Mouse (Mus musculus) adrenal gland, postnatal 10 days (tissue): ENCODE results near the gene Hist1h2ae. TPM values are rescaled to one million over a fixed set of nuclear protein-coding genes. Genes with fewer than 3 reads are reported as not detected.
"Not testable (repeated sequence)": the region's sequence is repeated elsewhere in the genome, so short reads cannot be mapped to it uniquely, and the experiment has no call there.

Source experiments
- DNase-seq: peaks from one replicate; pipeline ENCODE4 v3.0.0; 2021; ENCODE audit warnings: mixed read lengths
- total RNA-seq, 2 experiments: library from RNA; stranded (reverse); gene quantifications; 2 replicates each; pipeline ENCODE4 v1.2.3; 2021

Gene Hist1h2ae
- total RNA-seq, 2 experiments from 2014 or later: 54.9 to 55.0 TPM

- DNase-seq: no peak
Measured at GRCm38 (mm10) chr13:23583387-23584068, 12.5 kb upstream of the Hist1h2ae start.

- DNase-seq: no peak
Measured at GRCm38 (mm10) chr13:23582219-23583056, 11.4 kb upstream of the Hist1h2ae start.

- peak; percentile 97 for DNase-seq
Measured at GRCm38 (mm10) chr13:23581408-23582218, 10.6 kb upstream of the Hist1h2ae start, which contains the start of gene Hist1h4d. Gene Hist1h4d (plus strand): TSS chr13:23581598.

DNA sequence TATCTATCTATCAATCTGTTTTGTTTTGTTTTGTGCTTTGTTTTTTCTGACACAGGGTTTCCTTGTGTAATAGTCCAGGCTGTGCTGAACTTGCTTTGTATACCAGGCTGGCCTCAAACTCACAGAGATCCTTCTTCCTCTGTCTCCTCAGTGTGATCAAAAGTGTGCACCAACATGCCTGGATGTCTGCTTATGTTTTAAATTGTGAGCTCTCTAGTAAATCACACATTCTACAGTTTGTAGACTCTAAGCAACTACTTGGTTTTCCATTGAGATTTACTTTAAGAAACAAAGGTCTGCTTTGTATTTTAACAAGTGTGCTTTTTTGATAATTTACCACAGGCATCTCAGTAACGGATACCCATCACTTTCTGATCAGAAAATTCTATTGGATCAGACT, 6.8 kb upstream of the Hist1h2ae start:
- DNase-seq: no peak

GRCm38 (mm10) chr13:23576906-23577639, 6.1 kb upstream of the Hist1h2ae start:
- no peak for DNase-seq

DNA sequence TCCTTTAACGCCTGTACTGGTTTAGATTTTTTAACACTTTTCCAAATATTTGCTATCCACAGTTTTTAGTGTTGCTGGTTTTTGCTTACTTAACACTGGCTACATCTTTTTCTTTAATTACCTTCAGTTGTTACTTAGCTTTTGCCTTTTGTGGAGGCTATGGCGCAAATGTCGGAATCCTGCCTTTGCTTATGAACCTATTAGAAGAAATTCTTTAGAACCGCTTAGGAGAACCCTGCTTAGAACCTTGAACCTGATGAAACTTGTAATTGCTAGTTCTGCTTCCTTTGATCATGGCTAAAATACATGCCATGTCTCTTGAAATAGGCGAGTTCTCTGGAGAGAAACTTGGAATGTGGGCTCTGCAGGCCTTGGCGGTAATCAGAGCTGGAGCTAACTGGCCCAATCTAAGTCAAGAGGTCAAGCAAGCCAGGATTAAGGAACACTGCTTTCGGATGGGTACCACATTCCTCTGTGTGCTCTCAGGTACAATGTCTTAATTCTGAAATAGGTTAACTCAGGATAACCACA, 5.4 kb upstream of the Hist1h2ae start:
- no peak for DNase-seq

GRCm38 (mm10) chr13:23575864-23576313, 4.9 kb upstream of the Hist1h2ae start:
- DNase-seq: not testable (repeated sequence)

GRCm38 (mm10) chr13:23575271-23575851, 4.3 kb upstream of the Hist1h2ae start, which contains the start of gene Hist1h3d:
Gene Hist1h3d (plus strand): TSS chr13:23575763.
- peak; percentile 56 for DNase-seq

DNA sequence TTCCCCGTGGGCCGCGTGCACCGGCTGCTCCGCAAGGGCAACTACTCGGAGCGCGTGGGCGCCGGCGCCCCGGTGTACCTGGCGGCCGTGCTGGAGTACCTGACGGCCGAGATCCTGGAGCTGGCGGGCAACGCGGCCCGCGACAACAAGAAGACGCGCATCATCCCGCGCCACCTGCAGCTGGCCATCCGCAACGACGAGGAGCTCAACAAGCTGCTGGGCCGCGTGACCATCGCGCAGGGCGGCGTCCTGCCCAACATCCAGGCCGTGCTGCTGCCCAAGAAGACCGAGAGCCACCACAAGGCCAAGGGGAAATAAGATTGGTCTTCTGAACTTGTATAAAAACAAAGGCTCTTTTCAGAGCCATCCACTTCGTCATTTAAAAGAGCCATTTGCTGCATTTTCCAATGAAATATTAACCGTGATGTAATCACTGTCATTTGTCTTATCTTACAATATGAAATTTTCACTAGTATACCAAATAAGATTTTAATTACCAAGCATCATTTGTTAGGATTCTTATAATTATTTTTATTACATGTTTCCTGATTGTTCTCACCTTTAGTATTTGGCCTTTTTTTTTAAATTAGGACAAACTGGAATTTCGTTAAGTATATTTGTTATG, 3.6 kb upstream of the Hist1h2ae start:
- not testable (repeated sequence) for DNase-seq

GRCm38 (mm10) chr13:23573898-23574524, 3.0 kb upstream of the Hist1h2ae start, which contains the start of the genes Hist1h2bf and Hist1h2ad:
Gene Hist1h2bf (minus strand): TSS chr13:23574196.
Gene Hist1h2ad (plus strand): TSS chr13:23574381.
- peak; percentile 88 for DNase-seq

DNA sequence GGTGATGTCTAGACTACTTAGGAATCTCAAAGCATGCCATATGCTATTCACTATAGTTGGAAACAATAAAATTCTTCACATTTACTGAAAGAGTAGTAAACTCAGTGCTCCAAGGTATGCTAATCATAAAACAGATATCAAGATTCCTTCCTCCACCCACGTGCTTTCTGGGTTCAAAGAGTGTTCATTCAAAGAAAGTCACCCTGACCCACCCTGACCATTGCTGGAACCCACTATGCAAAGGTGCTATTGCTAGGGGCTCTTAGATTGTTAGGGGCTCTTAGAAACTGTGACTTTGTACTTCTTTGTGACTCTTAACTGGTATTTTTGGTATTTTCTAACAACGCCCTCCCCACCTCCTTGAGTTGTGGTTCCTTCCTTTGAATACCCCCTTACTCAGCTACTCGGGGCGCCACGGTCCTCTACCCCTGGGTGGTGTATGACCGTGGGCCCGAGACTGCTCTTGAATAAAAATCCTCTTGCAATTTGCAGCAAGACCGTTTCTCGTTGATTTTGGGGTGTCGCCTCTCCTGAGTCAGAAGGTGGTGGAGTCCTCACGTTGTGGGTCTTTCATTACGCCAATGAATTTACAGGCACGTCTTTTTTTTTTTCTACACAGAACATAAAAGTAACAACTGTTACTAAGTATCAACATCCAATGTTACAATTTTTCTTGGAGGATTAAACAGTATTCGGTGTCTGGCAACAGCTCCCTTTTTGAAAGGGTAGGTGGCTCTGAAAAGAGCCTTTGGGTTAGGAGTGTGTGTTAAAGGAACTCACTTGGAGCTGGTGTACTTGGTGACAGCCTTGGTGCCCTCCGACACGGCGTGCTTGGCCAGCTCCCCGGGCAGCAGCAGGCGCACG, 2.2 kb upstream of the Hist1h2ae start:
- DNase-seq: not testable (repeated sequence)

DNA sequence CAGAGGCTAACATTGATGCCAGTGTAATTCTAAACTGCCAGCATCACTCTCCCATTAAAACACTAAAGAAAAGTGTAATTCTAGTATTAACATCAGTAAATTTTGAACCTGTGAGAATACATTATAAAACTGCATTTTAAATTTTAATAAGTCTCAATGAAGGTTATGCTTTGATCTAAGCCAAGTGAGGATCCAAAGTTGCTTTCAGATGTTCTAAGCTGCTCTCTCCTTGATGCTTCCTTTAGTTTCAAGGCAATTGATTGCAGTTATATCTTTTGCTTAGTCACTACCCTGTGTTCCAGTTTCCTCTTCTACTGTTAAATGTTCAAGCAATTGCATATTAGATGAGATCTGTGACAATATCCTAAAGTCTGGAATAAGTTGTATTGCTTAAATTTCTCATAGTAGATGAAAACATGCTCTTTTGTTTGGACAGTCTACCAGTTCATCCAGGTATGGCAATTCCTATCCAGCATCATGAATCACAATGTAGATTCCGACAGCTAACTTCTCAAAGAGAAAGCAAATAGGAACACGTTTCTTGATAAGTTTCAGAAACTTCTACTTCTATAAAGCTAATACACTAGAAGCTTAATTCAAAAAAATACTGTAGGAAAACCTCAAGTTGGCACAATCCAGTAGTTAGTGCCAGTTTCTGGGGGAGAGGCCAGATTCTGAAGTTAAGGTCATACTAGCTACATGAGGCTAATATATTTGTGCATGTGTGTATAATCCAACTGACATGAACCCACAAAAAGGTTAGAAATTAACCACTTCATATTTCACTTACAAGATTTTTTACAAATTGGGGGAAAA, 1.4 kb upstream of the Hist1h2ae start:
- no peak for DNase-seq

DNA sequence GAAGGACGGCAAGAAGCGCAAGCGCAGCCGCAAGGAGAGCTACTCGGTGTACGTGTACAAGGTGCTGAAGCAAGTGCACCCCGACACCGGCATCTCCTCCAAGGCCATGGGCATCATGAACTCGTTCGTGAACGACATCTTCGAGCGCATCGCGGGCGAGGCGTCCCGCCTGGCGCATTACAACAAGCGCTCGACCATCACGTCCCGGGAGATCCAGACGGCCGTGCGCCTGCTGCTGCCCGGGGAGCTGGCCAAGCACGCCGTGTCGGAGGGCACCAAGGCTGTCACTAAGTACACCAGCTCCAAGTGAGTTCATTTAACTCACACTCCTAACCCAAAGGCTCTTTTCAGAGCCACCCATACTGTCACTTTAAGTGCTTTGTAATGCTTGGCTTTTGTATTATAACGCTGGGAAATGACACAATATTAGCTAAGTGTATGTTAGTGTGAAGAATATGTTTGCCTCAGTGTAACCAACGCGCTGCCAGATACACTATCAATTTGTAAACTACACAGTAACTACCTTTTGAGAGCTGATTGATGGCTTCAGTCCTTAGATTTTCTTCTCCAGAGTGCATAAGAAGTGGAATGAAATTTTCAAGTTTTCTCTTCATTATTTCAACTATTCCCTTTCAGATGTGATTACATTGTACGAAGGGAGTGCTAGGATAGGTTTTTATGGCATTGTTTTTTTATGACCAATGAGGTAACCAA, 641 bp upstream of the Hist1h2ae start:
- not testable (repeated sequence) for DNase-seq

GRCm38 (mm10) chr13:23570261-23571021, 579 bp downstream of the Hist1h2ae start:
- DNase-seq: not testable (repeated sequence)

GRCm38 (mm10) chr13:23564482-23564881, 6.5 kb downstream of the Hist1h2ae start:
- no peak for DNase-seq
